Mouse (Mus musculus) C2C12 (cell line): ENCODE measurements around the gene Car8. TPM values are rescaled to one million over a fixed set of nuclear protein-coding genes. Genes with fewer than 3 reads are reported as not detected.
A peak's percentile ranks its signal among the peaks of the same experiment; 100 is the strongest.

Source experiments
- H3K27me3 ChIP-seq: one replicate; pipeline ENCODE4 v1.6.1; 2011; ENCODE audit not compliant: control insufficient read depth, insufficient read depth, insufficient read length
- H3K36me3 ChIP-seq: one replicate; pipeline ENCODE4 v1.6.1; 2011; ENCODE audit not compliant: control insufficient read depth, insufficient read depth
- H3K4me3 ChIP-seq: one replicate; pipeline ENCODE4 v1.5.1; 2011; ENCODE audit warnings: mild to moderate bottlenecking, control low read depth; ENCODE audit not compliant: poor library complexity, insufficient read depth, severe bottlenecking
- H3K79me2 ChIP-seq: one replicate; pipeline ENCODE4 v1.6.1; 2011; ENCODE audit not compliant: control insufficient read depth, insufficient read depth
- H3K79me3 ChIP-seq: one replicate; pipeline ENCODE4 v1.6.1; 2011; ENCODE audit warnings: low read depth, control low read depth
- H3ac ChIP-seq: one replicate; pipeline ENCODE3; 2011; ENCODE audit warnings: low read depth; ENCODE audit not compliant: control insufficient read depth, insufficient read length
- CEBPB ChIP-seq: IDR thresholded peaks from one replicate; pipeline ENCODE4 v1.6.1; 2011; ENCODE audit warnings: low read depth, mild to moderate bottlenecking, control low read depth, moderate library complexity
- CTCF ChIP-seq: IDR thresholded peaks from one replicate; pipeline ENCODE4 v1.5.1; 2011; ENCODE audit not compliant: control insufficient read depth, insufficient read depth, insufficient read length
- FOSL1 ChIP-seq: IDR thresholded peaks from one replicate; pipeline ENCODE4 v1.8.0; 2011; ENCODE audit warnings: mild to moderate bottlenecking, low read length; ENCODE audit not compliant: poor library complexity, insufficient read depth, severe bottlenecking
- MAX ChIP-seq: IDR thresholded peaks from one replicate; pipeline ENCODE4 v1.6.1; 2011; ENCODE audit warnings: mild to moderate bottlenecking, control low read depth
- MYOD1 ChIP-seq: IDR thresholded peaks from one replicate; pipeline ENCODE4 v1.6.1; 2011; ENCODE audit warnings: low read depth; ENCODE audit not compliant: control insufficient read depth, insufficient read length
- MYOG ChIP-seq: IDR thresholded peaks from one replicate; pipeline ENCODE4 v1.6.1; 2011; ENCODE audit not compliant: control insufficient read depth, insufficient read length; ENCODE audit errors: extremely low read depth
- USF1 ChIP-seq: IDR thresholded peaks from one replicate; pipeline ENCODE4 v1.6.1; 2011; ENCODE audit warnings: low read depth, mild to moderate bottlenecking, control low read depth, moderate library complexity
- long read RNA-seq, 2 experiments: library from polyadenylated mRNA; unstranded; transcript quantifications; one replicate each; pipeline ENCODE4 v2.0.0; 2019 to 2020
- polyA plus RNA-seq: library from polyadenylated mRNA; unstranded; fragments of >200 nt; fragmentation: generic; extraction: Trizol; gene quantifications from one replicate; pipeline ENCODE4 v1.2.1, GENCODE M21; 2012; ENCODE audit warnings: missing spikeins

The Car8 gene
- 36.3 TPM for polyA plus RNA-seq
- long read RNA-seq, experiment 1, transcript Car8-201 (9 exons, 3,853 nt) = major isoform, 47 of 63 reads
- long read RNA-seq, experiment 1, partial matches to known transcripts = 2 of 63 reads
- long read RNA-seq, experiment 1, other reads (novel, unspliced or antisense) = 14 of 63 reads
- long read RNA-seq, experiment 2, transcript Car8-201 (9 exons, 3,853 nt) = major isoform, 529 of 610 reads
- long read RNA-seq, experiment 2, partial matches to known transcripts = 13 of 610 reads
- long read RNA-seq, experiment 2, other reads (novel, unspliced or antisense) = 68 of 610 reads

DNA sequence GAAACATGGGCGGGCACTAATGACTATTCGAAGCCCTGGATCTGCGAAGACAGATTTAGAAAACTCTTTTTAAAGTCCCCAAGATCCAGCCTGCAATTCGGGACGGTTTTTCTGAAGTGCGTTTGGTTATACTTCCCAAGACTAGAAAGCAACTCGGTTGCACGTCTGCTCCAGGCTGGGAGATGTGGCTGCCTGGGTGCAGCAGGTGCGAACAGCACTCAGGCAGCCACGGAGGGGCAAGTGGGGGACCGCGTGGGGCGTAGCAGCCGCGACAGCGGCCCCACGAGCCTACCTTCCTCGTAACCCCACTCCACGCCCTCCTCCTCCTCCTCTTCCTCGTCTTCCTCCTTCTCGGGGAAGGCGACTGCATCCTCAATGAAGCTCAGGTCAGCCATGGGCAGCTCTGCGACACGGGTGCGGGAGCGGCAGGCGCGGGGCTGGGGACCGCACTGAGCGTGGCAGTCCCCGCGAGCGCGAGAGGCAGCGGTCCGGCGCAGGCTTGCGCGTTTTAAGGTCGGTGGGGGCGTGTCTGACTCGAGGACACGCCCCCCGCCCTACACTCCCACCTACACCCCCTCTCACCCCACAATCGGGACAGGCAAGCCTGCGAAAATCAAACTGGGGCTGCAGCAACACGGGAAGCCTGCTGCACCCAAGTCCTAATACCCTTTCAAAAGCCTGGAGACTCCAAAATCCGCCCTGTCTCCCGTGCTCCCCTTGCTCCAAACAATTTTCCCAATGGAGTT, at the start of gene Car8:
Car8 (minus strand) TSS at position 482 of the 746 bp plus-strand sequence.
- Histone ChIP-seq H3K79me3 (peaks cover 32% of the 10 kb centered on the region), H3K79me2 (peaks cover 45% of the 10 kb centered on the region), H3K27me3 (no peaks in the 10 kb centered on the region), H3K36me3 (peaks cover 32% of the 10 kb centered on the region), H3K4me3 (peak within 1 kb of the TSS; percentile 61), H3ac (peak within 1 kb of the TSS; percentile 80)
- no peak for TF ChIP-seq CEBPB
- TF ChIP-seq MYOG = no peak

DNA sequence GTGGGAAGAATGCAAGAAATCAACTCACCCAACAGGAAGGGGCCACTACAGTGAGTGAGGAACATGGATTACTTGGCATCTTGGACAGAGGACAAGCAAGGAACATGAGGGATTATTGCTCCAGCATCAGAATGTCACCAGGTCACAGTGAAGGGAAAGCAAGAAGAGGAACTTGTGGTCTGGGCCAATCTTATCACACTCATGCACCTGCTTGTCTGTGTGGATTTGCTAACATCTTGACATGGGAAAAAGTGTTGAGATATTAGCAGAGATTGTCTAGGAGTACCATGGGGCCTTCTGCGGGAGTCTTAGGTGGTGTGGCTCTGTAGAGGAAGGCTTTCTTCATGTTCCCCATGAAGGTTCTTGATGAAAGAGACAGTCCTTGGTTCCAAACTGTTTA, 46.1 kb upstream of the Car8 start:
- Histone ChIP-seq H3K27me3 (no peaks in the 10 kb centered on the region), H3ac (no peak overlapping the region), H3K4me3 (no peak overlapping the region), H3K79me3 (no peaks in the 10 kb centered on the region), H3K79me2 (no peaks in the 10 kb centered on the region), H3K36me3 (no peaks in the 10 kb centered on the region)
- TF ChIP-seq CEBPB (no peak), MAX (no peak), USF1 (no peak), MYOD1 (no peak), CTCF (no peak)

DNA sequence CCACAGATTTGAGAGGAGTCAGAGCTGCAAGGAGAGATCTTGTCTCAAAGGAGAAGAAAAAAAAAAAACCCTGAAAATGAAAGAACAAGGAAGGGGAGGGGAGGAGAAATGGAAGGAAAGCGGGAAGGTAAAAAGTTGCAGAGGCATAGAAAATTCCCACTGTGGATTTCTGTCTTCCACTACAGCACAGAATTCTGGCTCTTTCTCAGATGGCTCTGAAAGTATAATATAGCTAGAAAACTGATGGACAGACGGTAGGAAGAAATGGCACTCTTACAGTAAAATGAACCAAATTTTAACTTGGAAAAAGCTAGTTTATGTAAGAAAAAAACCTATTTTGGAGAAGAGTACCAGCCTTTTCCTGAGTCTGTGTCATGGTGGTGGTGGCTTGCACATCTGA, 39.3 kb upstream of the Car8 start:
- H3K79me2 ChIP-seq = no peaks in the 10 kb centered on the region
- H3K27me3 ChIP-seq = no peaks in the 10 kb centered on the region
- H3ac ChIP-seq = no peak overlapping the region
- H3K4me3 ChIP-seq = no peak overlapping the region
- no peak for TF ChIP-seq MYOG
- no peak for TF ChIP-seq FOSL1
- no peak for TF ChIP-seq MYOD1
- TF ChIP-seq USF1 = no peak
- TF ChIP-seq CEBPB = no peak
- no peak for TF ChIP-seq MAX
- no peak for TF ChIP-seq CTCF
- H3K79me3 ChIP-seq = no peaks in the 10 kb centered on the region
- no peaks in the 10 kb centered on the region for H3K36me3 ChIP-seq

DNA sequence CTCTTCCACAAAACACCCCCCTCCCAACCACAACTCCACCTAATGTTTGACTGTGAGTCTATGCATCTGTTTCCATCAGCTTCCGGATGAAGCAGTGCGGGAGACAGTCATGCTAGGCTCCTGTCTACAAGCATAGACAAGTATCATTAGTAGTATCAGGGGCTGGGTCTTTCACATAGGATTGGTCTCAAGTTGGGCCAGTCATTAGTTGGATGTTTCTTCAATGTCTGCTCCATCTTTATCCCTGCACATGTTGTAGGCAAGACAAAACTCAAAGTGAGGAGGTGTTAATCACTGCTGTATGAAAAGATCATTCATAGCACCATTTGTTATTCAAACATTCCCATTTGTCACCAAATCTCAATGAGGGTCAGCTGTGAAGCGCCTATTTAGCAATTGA, 11.0 kb upstream of the Car8 start:
- no peak for TF ChIP-seq USF1
- TF ChIP-seq FOSL1 = no peak
- TF ChIP-seq MYOD1 = no peak
- TF ChIP-seq CEBPB = no peak
- TF ChIP-seq CTCF = no peak
- TF ChIP-seq MAX = no peak
- TF ChIP-seq MYOG = no peak
- H3ac ChIP-seq = no peak overlapping the region

DNA sequence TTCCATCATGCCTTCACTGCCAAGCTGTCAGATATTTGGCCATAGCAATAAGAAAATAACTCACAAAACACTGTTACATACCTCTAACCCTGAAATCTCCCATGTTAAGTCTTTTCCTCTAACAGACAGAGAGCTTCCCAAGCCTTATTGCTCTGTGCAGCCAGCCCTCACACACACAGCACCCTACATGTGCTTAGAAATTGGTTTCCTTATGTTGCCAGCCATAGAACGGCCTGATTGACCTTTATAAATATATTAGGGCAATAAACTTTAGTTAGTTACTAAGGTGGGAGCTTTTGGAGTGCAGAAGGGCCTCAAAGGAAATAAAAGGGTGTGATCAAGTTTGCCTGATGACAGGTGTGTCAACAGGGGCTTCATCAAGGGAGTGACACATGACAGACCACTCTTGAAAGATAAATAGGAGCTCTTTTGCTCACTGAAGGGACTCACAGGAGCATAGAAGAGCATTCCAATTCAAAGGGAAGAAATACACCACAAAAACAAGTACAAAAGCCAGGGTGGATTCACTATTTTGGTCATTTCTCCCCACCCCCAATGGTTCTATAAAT, 6.7 kb upstream of the Car8 start:
- TF ChIP-seq CEBPB (no peak), MYOD1 (no peak), FOSL1 (no peak), CTCF (no peak), USF1 (no peak), MAX (no peak), MYOG (no peak)
- H3K79me3 ChIP-seq = no peaks in the 10 kb centered on the region
- no peaks in the 10 kb centered on the region for H3K79me2 ChIP-seq
- H3ac ChIP-seq = no peak overlapping the region
- H3K27me3 ChIP-seq = no peaks in the 10 kb centered on the region
- H3K36me3 ChIP-seq = no peaks in the 10 kb centered on the region
- H3K4me3 ChIP-seq = no peak overlapping the region

More for the DNA sequence above, 11.0 kb upstream of the Car8 start:
- Histone ChIP-seq H3K79me2 (no peaks in the 10 kb centered on the region), H3K4me3 (no peak overlapping the region), H3K36me3 (no peaks in the 10 kb centered on the region), H3K27me3 (no peaks in the 10 kb centered on the region), H3K79me3 (no peaks in the 10 kb centered on the region)
